Mouse (Mus musculus): Measurements from ENCODE around the gene Eml3.

Eml3 gene

DNA sequence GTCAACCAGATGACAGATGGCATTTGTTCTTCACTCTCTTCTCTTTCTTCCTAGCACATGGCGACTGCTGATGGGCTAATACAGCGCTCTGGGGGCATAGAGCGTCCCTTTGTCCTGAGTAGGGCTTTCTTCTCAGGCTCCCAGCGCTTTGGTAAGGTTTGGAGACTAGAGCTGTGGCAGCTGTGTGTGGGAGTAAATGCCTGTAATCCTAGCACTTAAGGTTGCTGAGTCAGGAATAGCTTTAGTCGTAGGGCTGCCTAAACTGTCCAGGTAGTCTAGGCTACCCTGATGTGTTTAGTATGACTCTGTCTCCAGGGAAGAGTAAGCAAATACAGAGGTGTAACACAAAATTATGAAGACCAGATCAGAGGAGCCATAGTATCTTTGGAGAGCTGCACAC lies 17.5 kb upstream of the Eml3 start:
- DNase-seq (ENCODE audit: inconsistent age in 2 of 2, low spot score in 1 of 2) = no peak

DNA sequence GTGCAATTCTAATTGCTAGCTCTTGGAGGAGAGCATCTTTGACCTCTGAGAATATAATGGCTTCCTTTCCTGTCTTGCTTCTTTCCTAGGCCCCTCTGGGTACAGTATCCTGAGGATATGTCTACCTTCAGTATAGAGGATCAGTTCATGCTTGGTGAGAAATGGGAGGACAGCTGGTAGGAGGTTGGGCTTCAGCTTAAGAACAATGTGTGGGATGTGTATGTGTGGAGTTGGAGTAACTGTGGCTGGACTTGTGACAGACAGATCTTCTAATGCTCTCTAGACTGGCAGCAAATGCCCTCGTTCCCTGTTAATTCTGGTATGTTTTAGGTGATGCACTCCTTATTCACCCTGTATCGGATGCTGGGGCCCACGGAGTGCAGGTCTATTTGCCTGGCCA lies 15.1 kb upstream of the Eml3 start:
- DNase-seq (ENCODE audit: inconsistent age in 2 of 2, low spot score in 1 of 2) = no peak

DNA sequence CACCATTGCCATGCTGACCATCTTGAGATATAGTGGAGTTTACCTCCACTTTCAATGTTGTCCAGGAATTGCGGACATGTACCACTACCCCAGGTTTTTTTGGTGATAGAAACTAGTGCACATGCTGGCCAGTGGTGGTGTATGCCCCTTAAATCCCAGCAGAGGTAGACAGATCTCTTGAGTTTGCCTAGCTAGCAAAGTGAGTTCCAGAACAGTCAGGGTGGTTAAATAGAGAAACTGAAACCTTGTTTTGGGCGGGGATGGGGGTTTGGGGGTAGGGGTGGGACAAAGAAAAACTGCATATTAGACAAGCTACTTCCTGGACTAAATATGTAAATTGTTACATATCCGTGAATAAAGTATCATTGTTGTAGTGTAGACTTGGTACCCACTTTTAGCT lies 10.4 kb upstream of the Eml3 start:
- DNase-seq (ENCODE audit: inconsistent age in 2 of 2, low spot score in 1 of 2) = no peak

DNA sequence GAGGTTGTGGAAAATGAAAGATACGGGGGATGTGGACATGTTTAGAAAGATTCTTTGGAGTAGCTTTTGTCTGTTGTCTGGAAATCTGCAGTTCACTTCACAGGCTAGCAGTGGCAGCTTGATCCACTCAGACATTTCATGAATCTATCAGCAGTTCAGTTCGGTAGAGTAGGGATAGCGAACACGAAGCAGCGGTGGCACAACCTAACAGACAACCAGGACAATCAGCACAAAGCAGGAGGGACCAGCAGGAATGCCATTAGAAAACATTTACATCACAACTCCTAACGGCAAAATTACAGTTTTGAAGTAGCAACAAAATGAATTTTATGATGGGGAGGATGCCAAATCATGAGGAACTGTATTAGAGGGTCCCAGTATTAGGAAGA lies 9.7 kb upstream of the Eml3 start:
- no peak for DNase-seq (ENCODE audit: inconsistent age in 2 of 2, low spot score in 1 of 2)

DNA sequence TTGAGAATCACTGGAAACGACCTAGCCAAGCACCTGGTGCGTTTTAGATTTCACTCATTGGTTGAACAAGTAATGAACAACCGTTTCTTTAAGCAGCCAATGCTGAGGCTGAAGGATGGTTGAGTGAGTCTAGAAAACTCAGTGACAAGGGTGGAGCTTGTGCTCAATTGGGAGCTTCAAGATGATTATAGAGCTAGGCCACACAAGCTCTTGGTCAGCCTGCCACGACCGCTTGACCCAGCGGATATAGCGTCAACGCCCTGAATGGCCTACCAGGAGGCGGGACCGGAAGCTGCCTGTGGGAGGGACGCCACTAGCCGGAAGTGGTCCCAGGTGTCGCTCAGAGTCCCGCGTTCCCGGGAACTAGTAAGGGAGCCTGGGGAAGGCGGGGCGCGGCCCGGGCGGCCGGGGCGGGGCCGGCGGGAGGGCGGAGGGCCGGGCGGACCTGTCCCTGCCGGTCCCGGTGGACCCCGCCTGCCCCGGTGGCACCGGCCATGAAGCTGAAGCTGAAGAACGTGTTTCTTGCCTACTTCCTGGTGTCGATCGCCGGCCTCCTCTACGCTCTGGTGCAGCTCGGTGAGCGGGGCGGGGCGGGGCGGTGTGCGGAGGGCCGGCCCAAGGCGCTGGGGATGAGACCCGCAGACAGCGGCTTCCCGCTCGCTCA lies 9.1 kb upstream of the Eml3 start, which contains the start of gene B3gat3:
B3gat3 (plus strand) TSS at position 302 of the 664 bp plus-strand sequence.
- DNase-seq (ENCODE audit: inconsistent age in 2 of 2, low spot score in 1 of 2) = peak; percentile 98 to 99

DNA sequence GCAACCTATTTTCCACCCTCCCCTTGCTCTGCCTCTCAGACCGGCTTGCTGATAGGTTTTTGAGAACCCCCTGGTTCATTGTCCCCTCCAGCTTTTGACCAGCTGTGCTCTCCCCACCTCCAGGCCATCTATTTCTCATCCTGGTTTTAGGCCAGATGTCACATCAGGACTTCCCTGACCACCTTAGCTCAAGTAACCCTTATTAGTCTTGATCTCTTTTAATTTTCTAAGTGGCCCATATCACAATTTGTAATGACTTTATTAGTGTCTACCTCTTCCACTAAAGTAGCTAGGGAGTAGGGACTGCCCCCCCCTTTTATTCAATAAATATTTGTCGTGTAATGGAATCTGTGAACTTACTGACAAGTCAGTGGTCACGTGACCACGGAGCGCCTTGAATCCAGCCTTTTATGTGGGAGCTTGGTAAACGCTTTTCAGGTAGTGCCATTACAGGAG lies 8.5 kb upstream of the Eml3 start:
- DNase-seq (ENCODE audit: inconsistent age in 2 of 2, low spot score in 1 of 2) = peak; percentile 32 to 85

DNA sequence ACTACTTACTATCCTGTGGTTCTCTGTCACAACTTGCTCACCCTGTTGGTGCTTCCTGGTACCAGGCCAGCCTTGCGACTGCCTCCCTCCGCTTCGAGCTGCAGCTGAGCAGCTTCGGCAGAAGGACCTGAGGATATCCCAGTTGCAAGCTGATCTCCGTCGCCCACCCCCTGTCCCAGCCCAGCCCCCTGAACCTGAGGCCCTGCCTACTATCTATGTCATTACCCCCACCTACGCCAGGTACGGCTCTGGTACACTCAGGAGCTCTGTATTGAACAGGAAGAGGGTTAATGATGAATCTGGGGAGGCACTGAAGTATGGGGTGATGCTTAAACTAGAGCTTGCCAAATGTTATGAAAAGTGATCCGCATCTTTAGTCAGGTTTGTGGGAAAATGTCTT lies 7.6 kb upstream of the Eml3 start:
- peak in 1 of 2 experiments; percentile 17 for DNase-seq (ENCODE audit: inconsistent age in 2 of 2, low spot score in 1 of 2)

DNA sequence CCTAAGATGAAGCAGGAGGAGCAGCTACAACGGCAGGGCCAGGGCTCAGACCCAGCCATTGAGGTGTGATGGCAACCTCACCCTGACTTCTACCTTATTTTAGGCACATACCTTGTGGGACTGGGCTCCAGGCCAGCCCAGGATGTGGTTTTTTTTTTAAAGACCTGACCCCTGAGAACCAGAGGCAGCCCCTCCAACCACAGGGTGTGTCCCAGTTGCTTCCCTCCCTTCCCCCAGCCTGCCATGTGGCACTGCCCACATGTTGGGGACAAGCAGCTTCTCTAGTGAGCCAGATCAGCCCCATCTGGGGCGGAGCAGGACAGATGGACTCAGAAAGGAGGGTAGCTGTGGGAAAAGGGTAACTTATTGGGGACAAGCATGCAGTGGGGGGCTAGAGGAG lies 2.6 kb upstream of the Eml3 start:
- DNase-seq (ENCODE audit: inconsistent age in 2 of 2, low spot score in 1 of 2) = peak in 1 of 2 experiments; percentile 18

DNA sequence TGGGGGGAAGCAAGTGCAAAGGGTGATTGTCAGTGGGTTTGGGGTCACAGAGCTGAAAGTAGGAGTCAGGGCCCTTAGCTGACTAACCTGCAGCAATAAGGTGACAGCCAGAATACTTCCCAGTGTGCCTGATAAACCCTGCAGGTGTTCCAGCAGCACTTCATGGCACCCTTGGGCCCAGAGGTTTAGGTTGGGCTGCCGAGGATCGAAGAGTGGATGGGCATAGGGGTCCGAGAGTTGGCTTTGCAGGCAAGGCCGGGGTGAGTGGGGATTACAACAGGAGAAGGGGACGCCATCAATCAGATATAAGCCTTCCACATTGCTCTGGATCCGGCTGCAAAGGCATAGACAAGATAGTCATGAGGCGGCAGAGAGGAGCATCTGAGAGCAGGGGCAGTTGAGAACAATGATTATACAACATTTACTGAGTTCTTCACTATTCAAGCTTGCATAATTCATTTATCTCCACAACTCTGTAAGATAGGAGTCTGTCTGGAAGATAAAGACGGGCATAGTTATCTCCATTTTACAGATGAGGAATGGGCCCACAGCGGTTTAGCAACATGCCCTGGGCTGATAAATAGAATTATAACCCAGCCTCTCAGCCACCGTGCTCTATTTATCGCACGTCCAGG lies 1.3 kb upstream of the Eml3 start:
- DNase-seq (ENCODE audit: inconsistent age in 2 of 2, low spot score in 1 of 2) = peak; percentile 21 to 50

DNA sequence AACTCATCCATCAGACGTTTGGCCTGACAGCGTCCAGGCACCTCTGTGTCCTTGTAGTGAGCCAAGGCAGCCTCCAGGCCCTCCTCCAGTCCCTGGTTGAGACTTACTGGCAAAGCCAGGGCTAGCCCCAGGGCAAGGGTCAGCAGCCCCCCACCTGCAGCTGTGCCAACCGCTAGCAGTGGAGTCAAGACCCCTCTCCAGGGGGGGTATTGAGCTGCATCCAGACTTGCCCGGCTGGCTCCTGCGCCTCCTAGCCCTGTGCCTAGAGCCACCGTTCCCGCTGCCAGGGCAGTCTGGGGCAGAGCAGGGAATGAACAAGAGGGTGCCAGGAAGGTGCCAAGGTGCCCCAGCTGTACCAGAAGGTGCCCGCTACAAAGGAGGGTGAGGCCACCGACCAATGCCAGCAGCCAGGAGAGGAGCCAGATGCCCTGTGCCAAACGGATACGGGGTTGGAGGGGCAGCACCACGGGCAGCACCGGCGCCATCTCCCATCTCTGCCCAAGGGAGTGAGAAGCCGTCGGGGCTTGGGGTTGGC lies 596 bp upstream of the Eml3 start:
- DNase-seq (ENCODE audit: inconsistent age in 2 of 2, low spot score in 1 of 2) = no peak

DNA sequence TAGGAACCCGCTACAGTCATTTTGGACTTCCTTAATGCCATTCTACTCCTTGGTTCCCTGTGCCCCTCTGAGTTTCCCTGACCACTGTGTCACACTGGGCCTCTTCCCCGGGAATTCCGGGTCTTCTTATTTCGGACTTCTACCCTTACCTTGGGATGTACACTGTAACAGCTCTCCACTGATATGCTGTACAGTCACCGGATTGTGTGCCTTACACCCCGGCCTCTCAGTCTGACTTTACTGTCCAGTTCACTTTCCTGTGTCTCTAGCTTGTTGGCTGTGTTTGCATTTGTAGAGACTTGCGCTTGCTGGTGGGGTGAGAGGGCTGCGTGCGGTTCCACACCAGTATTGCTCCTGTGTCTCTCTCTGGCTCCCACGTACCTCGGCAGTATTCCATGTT lies 765 bp downstream of the Eml3 start:
- DNase-seq (ENCODE audit: inconsistent age in 2 of 2, low spot score in 1 of 2) = no peak

DNA sequence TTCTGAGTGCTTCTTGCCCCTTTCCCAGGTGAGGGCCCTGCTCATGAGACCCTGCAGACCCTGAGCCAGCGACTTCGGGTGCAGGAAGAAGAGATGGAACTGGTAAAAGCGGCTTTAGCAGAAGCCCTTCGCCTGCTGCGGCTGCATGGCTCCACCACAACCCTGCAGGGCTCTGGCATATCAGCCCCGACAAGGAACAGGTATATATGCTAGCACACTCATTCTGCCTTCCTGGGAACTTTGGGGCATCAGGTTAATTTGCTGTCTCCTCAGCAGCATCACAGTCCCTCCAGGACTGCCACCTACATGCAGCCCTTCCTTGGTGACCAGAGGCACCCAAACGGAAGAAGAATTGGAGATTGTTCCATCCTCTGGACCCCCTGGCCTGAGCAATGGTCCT lies 1.4 kb downstream of the Eml3 start:
- no peak for DNase-seq (ENCODE audit: inconsistent age in 2 of 2, low spot score in 1 of 2)

DNA sequence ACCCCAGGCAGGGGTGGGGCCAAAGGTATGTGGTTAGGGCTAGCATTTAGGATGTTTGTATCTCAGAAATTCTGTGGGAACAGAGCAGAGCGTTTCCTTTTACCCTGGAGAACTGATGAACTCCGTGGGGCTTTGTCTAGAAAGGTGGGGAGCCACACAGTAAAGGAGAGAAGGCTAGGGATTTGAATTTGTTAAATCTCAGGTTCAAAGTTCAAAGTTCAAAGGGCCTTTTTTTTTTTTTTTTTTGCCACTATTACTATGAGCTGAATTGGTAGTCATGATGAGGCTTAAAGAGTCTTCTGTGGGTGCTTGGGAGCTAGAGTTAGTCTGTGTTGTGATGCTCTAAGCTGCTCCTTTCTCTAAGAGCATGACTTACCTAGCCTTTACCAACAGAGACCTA lies 7.4 kb downstream of the Eml3 start:
- no peak for DNase-seq (ENCODE audit: inconsistent age in 2 of 2, low spot score in 1 of 2)

DNA sequence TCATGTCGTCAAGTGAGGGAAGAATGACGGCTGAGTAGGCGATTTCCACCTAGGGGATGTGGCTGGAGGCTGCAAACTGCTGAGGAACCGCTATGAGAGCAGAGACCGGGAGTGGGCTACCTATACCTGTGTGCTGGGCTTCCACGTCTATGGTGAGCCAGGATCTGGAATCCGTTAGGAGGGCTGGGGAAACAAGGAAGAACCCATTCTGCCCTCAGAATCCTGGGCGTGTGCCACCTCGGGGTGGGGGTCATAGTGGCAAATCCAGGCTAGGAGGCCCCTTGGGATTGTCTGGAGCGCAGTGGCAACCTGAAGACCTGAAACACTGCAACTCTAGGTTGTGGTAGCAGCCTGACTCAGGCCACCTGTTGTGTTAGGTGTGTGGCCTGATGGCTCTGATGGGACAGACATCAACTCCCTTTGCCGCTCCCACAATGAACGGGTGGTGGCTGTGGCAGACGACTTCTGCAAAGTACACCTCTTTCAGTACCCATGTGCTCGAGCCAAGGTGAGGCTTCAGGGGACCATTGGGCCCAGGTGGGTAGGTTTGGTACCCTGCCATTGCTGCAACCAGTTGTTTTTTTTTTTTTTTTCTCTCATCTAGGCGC lies 11.3 kb downstream of the Eml3 start:
- peak in 1 of 2 experiments; percentile 17 for DNase-seq (ENCODE audit: inconsistent age in 2 of 2, low spot score in 1 of 2)

DNA sequence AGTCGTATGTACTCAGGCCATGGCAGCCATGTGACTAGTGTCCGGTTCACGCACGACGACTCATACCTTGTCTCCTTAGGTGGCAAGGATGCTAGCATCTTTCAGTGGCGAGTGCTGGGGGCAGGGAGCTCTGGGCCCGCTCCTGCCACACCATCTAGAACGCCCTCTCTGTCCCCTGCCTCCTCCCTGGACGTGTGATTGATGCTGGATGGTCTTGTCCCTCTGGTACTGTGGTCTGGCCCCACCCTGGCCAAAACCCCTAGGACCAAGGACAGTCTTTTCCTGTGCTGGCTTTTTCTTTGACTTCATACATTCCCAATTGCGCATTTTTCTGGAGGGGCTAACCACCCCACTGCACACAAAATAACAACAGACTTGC lies 11.8 kb downstream of the Eml3 start:
- DNase-seq (ENCODE audit: inconsistent age in 2 of 2, low spot score in 1 of 2) = peak in 1 of 2 experiments; percentile 38

DNA sequence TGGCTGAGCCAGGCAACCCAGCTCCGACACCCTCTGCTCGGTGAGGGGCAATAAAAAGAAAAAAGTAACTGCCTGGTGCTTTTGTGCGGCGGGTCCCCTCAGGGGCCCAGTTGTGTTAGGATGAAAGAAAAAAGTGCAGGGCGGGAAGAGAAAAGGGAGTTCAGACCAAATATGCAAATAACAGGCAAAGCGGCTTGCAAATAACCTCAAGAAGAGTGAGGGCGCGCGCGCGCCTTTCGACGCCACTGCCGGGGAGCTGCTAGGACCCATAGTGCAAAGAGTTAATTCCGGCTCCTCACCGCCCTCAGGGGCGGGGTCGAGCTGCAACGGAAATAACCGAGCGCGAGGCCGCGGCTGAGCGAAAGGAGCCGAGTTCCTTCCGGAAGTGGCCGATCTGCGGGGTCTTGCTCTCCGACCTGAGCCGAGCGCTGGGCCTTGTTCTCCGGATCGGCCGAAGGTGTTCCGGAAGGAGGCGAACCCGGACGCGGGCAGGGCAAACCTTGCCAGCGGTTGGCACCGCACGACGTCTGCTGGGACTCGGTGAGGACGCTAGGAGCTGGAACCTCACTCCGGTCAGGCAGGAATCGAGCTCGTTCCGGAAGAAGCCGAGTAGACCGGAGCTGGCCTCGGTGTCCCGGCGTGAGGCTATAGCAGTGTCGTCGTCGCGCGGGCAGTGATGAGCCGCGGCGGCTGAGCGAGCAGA lies 12.3 kb downstream of the Eml3 start, which contains the start of gene Mta2:
Mta2 (plus strand) TSS at position 361 of the 703 bp plus-strand sequence.
- peak; percentile 96 to 99 for DNase-seq (ENCODE audit: inconsistent age in 2 of 2, low spot score in 1 of 2)

DNA sequence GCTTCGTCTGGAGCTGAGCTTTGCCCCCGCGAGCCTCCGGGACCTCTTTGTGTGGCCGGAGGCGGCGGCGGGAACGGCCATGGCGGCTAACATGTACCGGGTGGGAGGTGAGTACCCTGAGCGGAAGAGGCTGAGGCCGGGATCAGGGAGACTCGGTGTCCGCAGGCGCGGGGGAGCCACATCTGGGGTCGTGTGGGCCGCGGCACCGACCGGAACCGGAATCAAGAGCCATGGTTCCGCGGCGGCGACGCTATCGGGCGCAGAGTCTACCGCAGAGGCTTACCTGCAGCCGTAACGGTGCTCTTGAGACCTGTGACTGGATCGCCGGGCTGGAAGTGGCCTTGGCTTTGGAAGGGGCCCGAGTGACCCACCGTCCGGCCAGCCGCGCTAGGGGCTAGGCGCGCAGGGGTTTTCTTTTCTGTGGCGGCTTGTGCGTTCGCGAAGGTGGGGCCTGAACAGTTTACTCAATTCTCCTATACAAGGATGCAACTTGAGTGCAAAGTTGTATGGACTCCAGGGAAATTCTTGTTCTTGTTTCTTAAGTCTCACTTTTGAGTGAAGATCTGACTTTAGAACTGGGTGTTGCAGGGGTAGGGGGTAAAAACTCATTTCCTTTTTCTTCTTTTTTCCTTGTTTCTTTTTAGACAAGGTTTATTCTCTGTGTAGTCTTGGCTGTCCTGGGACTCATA lies 13.1 kb downstream of the Eml3 start:
- DNase-seq (ENCODE audit: inconsistent age in 2 of 2, low spot score in 1 of 2) = peak in 1 of 2 experiments; percentile 73

DNA sequence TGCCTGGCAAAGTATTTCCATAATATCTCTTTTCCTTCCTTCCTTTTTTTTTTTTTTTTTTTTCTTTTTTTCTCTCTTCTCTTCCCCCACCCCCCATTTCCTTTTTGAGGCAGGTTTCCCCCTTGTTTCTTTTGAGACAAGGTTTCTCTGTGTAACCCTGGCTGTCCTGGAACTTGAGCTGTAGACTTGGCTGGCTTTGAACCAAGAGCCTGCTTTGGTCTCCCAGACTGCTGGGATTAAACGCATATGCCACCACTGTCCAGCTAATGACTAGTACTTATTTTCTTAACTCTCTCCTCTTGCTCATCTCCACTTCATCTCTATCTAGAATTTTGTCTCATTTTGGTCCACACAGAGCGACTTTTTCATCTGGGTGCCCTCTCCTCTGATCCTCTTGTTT lies 13.7 kb downstream of the Eml3 start:
- no peak for DNase-seq (ENCODE audit: inconsistent age in 2 of 2, low spot score in 1 of 2)

DNA sequence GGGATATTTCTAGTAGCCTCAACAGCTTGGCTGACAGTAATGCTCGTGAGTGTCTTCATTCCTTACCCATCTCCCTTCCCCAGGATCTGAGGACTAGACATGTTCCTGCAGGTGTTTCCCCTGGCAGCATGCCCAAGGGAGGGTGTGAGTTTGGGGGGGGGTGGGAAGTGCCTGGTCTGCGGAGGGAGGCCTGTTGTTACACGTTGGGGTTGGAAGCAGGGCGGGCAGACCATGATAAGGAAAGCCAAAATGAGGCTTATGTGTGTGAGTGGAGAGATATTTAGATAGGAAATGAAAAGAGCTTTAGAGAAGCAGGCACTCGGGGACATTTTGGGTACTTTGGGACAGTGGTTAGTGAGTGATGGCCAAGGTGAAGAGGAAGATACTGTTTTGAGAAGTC lies 14.7 kb downstream of the Eml3 start:
- DNase-seq (ENCODE audit: inconsistent age in 2 of 2, low spot score in 1 of 2) = no peak

DNA sequence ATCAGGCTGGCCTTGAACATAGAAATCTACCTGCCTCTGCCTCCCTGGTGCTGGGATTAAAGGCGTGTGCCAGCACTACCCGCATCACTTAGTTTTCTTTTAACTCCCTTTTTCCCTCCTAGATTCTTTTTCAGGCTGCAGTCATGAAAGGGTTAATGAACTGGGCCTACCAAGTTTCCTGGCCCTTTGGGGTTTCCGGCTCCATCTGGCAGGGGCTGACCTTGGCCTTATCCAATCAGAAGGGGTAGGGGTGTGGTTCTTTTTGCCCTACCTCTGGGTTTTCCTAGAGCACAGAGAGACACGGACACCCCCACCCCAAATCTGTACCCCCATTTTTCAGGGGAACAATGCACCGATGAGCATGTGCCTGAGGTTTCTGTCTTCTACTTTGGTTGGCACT lies 15.4 kb downstream of the Eml3 start:
- peak; percentile 78 to 93 for DNase-seq (ENCODE audit: inconsistent age in 2 of 2, low spot score in 1 of 2)

DNA sequence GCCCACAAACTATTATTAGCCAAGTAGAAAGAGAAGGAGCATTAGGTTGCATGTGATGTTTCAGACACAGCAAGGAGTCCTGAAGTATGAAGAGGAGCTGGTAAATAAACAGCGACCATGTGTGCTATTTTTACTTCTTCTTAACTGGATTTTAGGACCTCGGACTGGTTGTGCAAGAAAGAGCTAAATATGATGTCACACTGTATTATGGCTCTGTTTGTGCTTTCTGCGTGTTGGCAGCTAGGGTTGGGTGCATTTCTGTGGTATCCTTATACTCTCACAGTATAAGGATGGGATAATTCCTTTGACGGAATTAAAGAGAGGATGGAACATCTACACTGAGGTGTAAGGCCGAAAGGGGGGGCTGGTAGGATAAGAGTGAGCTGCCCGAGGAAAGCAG lies 15.9 kb downstream of the Eml3 start:
- no peak for DNase-seq (ENCODE audit: inconsistent age in 2 of 2, low spot score in 1 of 2)
